Mouse (Mus musculus): ENCODE data around the gene Sstr2. TPM values are rescaled to one million over a fixed set of nuclear protein-coding genes. Genes with fewer than 3 reads are reported as not detected.

Gene Sstr2
- 2.1 and 4.2 TPM in 2 replicates for polyA plus RNA-seq (2016; fragmentation: Nextera tagmentation; extraction: Ambion mirVana)

GRCm38 (mm10) chr11:113618672-113619419, at the start of gene Sstr2:
Gene Sstr2 (plus strand): TSS chr11:113619342.
- Histone ChIP-seq H3K27ac (replicated peaks) (no peak within 1 kb of the TSS; the same call in 1 of the 2 replicates), H3K4me1 (peaks cover 44% of the 10 kb centered on the region), H3K9me3 (no peaks in the 10 kb centered on the region), H3K27me3 (replicated peaks; ENCODE audit: low read depth, poor library complexity, severe bottlenecking) (peaks cover 71% of the 10 kb centered on the region), H3K36me3 (replicated peaks) (no peaks in the 10 kb centered on the region), H3K4me3 (peak within 1 kb of the TSS; percentile 67)
- WGBS = under 1% methylated on average over 54 of the region's 54 CpGs
- DNase-seq (ENCODE audit: low spot score) = peak; percentile 82

GRCm38 (mm10) chr11:113571616-113572015, 47.5 kb upstream of the Sstr2 start:
- no peak for DNase-seq (ENCODE audit: low spot score)
- Histone ChIP-seq H3K27ac (replicated peaks) (no peak overlapping the region), H3K27me3 (replicated peaks; ENCODE audit: low read depth, poor library complexity, severe bottlenecking) (no peaks in the 10 kb centered on the region), H3K36me3 (replicated peaks) (no peaks in the 10 kb centered on the region), H3K4me3 (no peak overlapping the region), H3K4me1 (peaks cover 9% of the 10 kb centered on the region), H3K9me3 (no peaks in the 10 kb centered on the region)

- Histone ChIP-seq H3K4me1 (peaks cover 9% of the 10 kb centered on the region), H3K36me3 (replicated peaks) (no peaks in the 10 kb centered on the region), H3K27ac (replicated peaks) (no peak overlapping the region), H3K4me3 (no peak overlapping the region), H3K9me3 (no peaks in the 10 kb centered on the region), H3K27me3 (replicated peaks; ENCODE audit: low read depth, poor library complexity, severe bottlenecking) (no peaks in the 10 kb centered on the region)
- no peak for DNase-seq (ENCODE audit: low spot score)
- WGBS = 79% methylated on average over 6 of the region's 6 CpGs
Observed at GRCm38 (mm10) chr11:113572641-113573040, 46.5 kb upstream of the Sstr2 start.

- H3K27ac ChIP-seq (replicated peaks) = no peak overlapping the region
- H3K27me3 ChIP-seq (replicated peaks; ENCODE audit: low read depth, poor library complexity, severe bottlenecking) = no peaks in the 10 kb centered on the region
- peaks cover 3% of the 10 kb centered on the region; the same call in 1 of the 2 replicates for H3K4me1 ChIP-seq
- H3K4me3 ChIP-seq = no peak overlapping the region
- DNase-seq (ENCODE audit: low spot score) = no peak
- 84% methylated on average over 4 of the region's 4 CpGs for WGBS
- no peaks in the 10 kb centered on the region for H3K36me3 ChIP-seq (replicated peaks)
- H3K9me3 ChIP-seq = no peaks in the 10 kb centered on the region
Observed at GRCm38 (mm10) chr11:113577221-113577620, 41.9 kb upstream of the Sstr2 start.

- WGBS = 57% methylated on average over 11 of the region's 11 CpGs
- Histone ChIP-seq H3K9me3 (no peaks in the 10 kb centered on the region), H3K4me3 (no peak overlapping the region), H3K36me3 (replicated peaks) (no peaks in the 10 kb centered on the region), H3K27me3 (replicated peaks; ENCODE audit: low read depth, poor library complexity, severe bottlenecking) (no peaks in the 10 kb centered on the region), H3K27ac (replicated peaks) (peak overlapping the region; percentile 75), H3K4me1 (peaks cover 28% of the 10 kb centered on the region)
- no peak for DNase-seq (ENCODE audit: low spot score)
Observed at GRCm38 (mm10) chr11:113583879-113584661, 35.1 kb upstream of the Sstr2 start.

- WGBS = 22% methylated on average over 6 of the region's 6 CpGs
- no peaks in the 10 kb centered on the region for H3K36me3 ChIP-seq (replicated peaks)
- peak overlapping the region; percentile 57 for H3K27ac ChIP-seq (replicated peaks)
- peaks cover 31% of the 10 kb centered on the region for H3K4me1 ChIP-seq
- no peaks in the 10 kb centered on the region for H3K9me3 ChIP-seq
- H3K27me3 ChIP-seq (replicated peaks; ENCODE audit: low read depth, poor library complexity, severe bottlenecking) = no peaks in the 10 kb centered on the region
- peak; percentile 63 for DNase-seq (ENCODE audit: low spot score)
- no peak overlapping the region for H3K4me3 ChIP-seq
Observed at GRCm38 (mm10) chr11:113586423-113586822, 32.7 kb upstream of the Sstr2 start.

- no peak for DNase-seq (ENCODE audit: low spot score)
- H3K27ac ChIP-seq (replicated peaks) = no peak overlapping the region
- 43% methylated on average over 3 of the region's 3 CpGs for WGBS
Observed at GRCm38 (mm10) chr11:113588936-113589335, 30.2 kb upstream of the Sstr2 start.

GRCm38 (mm10) chr11:113595144-113595543, 24.0 kb upstream of the Sstr2 start:
- no peaks in the 10 kb centered on the region; the same call in 1 of the 2 replicates for H3K27me3 ChIP-seq (replicated peaks; ENCODE audit: low read depth, poor library complexity, severe bottlenecking)
- no peak overlapping the region for H3K27ac ChIP-seq (replicated peaks)
- H3K4me1 ChIP-seq = 0 out of 2 replicates have a peak, but pooled peaks cover 3% of the 10 kb centered on the region
- no peaks in the 10 kb centered on the region for H3K36me3 ChIP-seq (replicated peaks)
- no peak overlapping the region for H3K4me3 ChIP-seq
- H3K9me3 ChIP-seq = no peaks in the 10 kb centered on the region
- DNase-seq (ENCODE audit: low spot score) = no peak
- 88% methylated on average over 5 of the region's 5 CpGs for WGBS

More at GRCm38 (mm10) chr11:113588936-113589335, 30.2 kb upstream of the Sstr2 start:
- Histone ChIP-seq H3K27me3 (replicated peaks; ENCODE audit: low read depth, poor library complexity, severe bottlenecking) (no peaks in the 10 kb centered on the region), H3K4me1 (peaks cover 24% of the 10 kb centered on the region), H3K4me3 (no peak overlapping the region), H3K36me3 (replicated peaks) (no peaks in the 10 kb centered on the region), H3K9me3 (no peaks in the 10 kb centered on the region)

GRCm38 (mm10) chr11:113597632-113598031, 21.5 kb upstream of the Sstr2 start:
- DNase-seq (ENCODE audit: low spot score) = no peak
- WGBS = 86% methylated on average over 3 of the region's 3 CpGs
- no peak overlapping the region for H3K4me3 ChIP-seq

GRCm38 (mm10) chr11:113600526-113601245, 18.5 kb upstream of the Sstr2 start:
- WGBS = 87% methylated on average over 18 of the region's 18 CpGs
- Histone ChIP-seq H3K36me3 (replicated peaks) (no peaks in the 10 kb centered on the region), H3K27me3 (replicated peaks; ENCODE audit: low read depth, poor library complexity, severe bottlenecking) (no peaks in the 10 kb centered on the region; the same call in 1 of the 2 replicates), H3K4me3 (no peak overlapping the region), H3K4me1 (peaks cover 34% of the 10 kb centered on the region), H3K27ac (replicated peaks) (peak overlapping the region; percentile 51), H3K9me3 (no peaks in the 10 kb centered on the region)
- DNase-seq (ENCODE audit: low spot score) = no peak

More at GRCm38 (mm10) chr11:113597632-113598031, 21.5 kb upstream of the Sstr2 start:
- Histone ChIP-seq H3K4me1 (peaks cover 21% of the 10 kb centered on the region), H3K9me3 (no peaks in the 10 kb centered on the region), H3K27me3 (replicated peaks; ENCODE audit: low read depth, poor library complexity, severe bottlenecking) (no peaks in the 10 kb centered on the region; the same call in 1 of the 2 replicates), H3K27ac (replicated peaks) (no peak overlapping the region), H3K36me3 (replicated peaks) (no peaks in the 10 kb centered on the region)

- WGBS = 63% methylated on average over 12 of the region's 12 CpGs
- H3K4me3 ChIP-seq = no peak overlapping the region
- no peaks in the 10 kb centered on the region for H3K9me3 ChIP-seq
- H3K27me3 ChIP-seq (replicated peaks; ENCODE audit: low read depth, poor library complexity, severe bottlenecking) = no peaks in the 10 kb centered on the region; the same call in 1 of the 2 replicates
- 0 out of 2 replicates have a peak, but pooled peaks cover 3% of the 10 kb centered on the region for H3K36me3 ChIP-seq (replicated peaks)
- H3K4me1 ChIP-seq = peaks cover 34% of the 10 kb centered on the region
- no peak for DNase-seq (ENCODE audit: low spot score)
- peak overlapping the region; percentile 69 for H3K27ac ChIP-seq (replicated peaks)
Observed at GRCm38 (mm10) chr11:113601616-113602343, 17.4 kb upstream of the Sstr2 start.

Measured in embryonic facial prominence, embryonic 10.5 days (tissue).